Mouse (Mus musculus): ENCODE data around the gene Pln. TPM values are rescaled to one million over a fixed set of nuclear protein-coding genes. Genes with fewer than 3 reads are reported as not detected.
A peak's percentile ranks its signal among the peaks of the same experiment; 100 is the strongest.

The Pln gene
- polyA plus RNA-seq, 1 experiment from 2014 or later: 3.3 TPM

- WGBS: 37% methylated on average over 10 of the region's 10 CpGs
- no peak for TF ChIP-seq CTCF (IDR thresholded peaks at IDR 0.05; ENCODE audit: low read depth)
- peak; percentile 59 for DNase-seq
- no peaks in the 10 kb centered on the region for H3K27me3 ChIP-seq (ENCODE audit: insufficient read depth, low read length)
- H3K4me2 ChIP-seq: peak overlapping the region; percentile 29; the same call in 1 of the 2 replicates
- 0 out of 2 replicates have a peak, but pooled peaks have one; percentile 25 for ATAC-seq (ENCODE audit: insufficient read depth)
- no peak overlapping the region for H3K4me3 ChIP-seq (ENCODE audit: low read depth, low read length)
- peaks cover 7% of the 10 kb centered on the region; the same call in 1 of the 2 replicates for H3K36me3 ChIP-seq (ENCODE audit: insufficient read depth)
- 0 out of 2 replicates have a peak overlapping the region, but pooled peaks have one; percentile 30 for H3K27ac ChIP-seq (ENCODE audit: low read depth)
- H3K4me1 ChIP-seq (ENCODE audit: insufficient read depth): peaks cover 8% of the 10 kb centered on the region
- peak overlapping the region; percentile 3; the same call in 1 of the 2 replicates for H3K9ac ChIP-seq
- no peaks in the 10 kb centered on the region for H3K9me3 ChIP-seq (ENCODE audit: low read depth, low read length)
These were observed 6.4 kb downstream of the Pln start for GRCm38 (mm10) chr10:53343865-53344264.

DNA sequence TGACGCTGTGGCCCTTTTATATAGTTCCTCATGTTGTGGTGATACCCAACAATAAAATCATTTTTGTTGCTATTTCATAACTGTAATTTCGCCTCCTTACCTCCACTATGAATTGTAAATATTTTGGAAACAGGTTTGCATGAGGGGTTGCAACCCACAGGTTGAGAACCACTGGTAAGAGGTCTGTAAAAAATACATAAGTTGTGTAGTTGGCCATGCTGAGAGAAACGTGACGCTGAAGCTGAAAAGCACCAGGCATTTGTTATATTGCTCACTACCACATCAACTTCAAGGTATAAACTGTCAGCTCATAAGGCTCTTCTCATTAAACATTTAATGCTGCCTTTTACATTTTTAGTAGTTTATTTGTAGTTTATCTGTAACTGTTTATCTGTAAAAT, 8.0 kb downstream of the Pln start:
- Histone ChIP-seq H3K36me3 (ENCODE audit: insufficient read depth) (peaks cover 9% of the 10 kb centered on the region; the same call in 1 of the 2 replicates), H3K27ac (ENCODE audit: low read depth) (no peak overlapping the region), H3K27me3 (ENCODE audit: insufficient read depth, low read length) (no peaks in the 10 kb centered on the region), H3K9ac (no peak overlapping the region), H3K9me3 (ENCODE audit: low read depth, low read length) (no peaks in the 10 kb centered on the region), H3K4me3 (ENCODE audit: low read depth, low read length) (no peak overlapping the region), H3K4me2 (no peak overlapping the region), H3K4me1 (ENCODE audit: insufficient read depth) (peaks cover 8% of the 10 kb centered on the region)
- no peak for TF ChIP-seq CTCF (IDR thresholded peaks at IDR 0.05; ENCODE audit: low read depth)
- DNase-seq: no peak
- 89% methylated on average over 4 of the region's 4 CpGs for WGBS
- ATAC-seq (ENCODE audit: insufficient read depth): no peak

DNA sequence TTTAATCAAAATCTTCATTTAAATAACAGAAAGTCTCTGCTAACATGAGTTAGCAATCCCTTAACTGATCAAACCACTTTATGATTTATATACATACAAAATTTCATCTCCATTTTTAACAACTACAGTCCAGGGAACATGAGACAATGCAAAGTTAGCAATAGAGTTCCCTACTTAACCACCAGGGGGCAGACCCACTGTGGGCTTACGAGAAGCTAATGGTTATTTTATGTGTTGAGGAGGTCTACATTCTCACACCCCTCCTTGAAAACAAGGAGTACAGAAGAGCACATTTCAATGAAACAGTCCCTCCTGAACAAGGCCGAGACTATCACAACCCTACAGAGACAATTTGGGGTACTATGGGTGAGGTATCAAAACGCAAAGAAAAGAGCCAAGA, 9.0 kb downstream of the Pln start:
- Histone ChIP-seq H3K4me3 (ENCODE audit: low read depth, low read length) (no peak overlapping the region), H3K27me3 (ENCODE audit: insufficient read depth, low read length) (no peaks in the 10 kb centered on the region), H3K9me3 (ENCODE audit: low read depth, low read length) (no peaks in the 10 kb centered on the region), H3K4me2 (no peak overlapping the region), H3K36me3 (ENCODE audit: insufficient read depth) (peaks cover 9% of the 10 kb centered on the region; the same call in 1 of the 2 replicates), H3K4me1 (ENCODE audit: insufficient read depth) (peaks cover 8% of the 10 kb centered on the region), H3K27ac (ENCODE audit: low read depth) (no peak overlapping the region), H3K9ac (no peak overlapping the region)
- WGBS: 57% methylated on average over 3 of the region's 3 CpGs
- DNase-seq: peak; percentile 86
- no peak for ATAC-seq (ENCODE audit: insufficient read depth)
- TF ChIP-seq CTCF (IDR thresholded peaks at IDR 0.05; ENCODE audit: low read depth): peak; percentile 86

- Histone ChIP-seq H3K9ac (no peak overlapping the region), H3K4me1 (ENCODE audit: insufficient read depth) (peaks cover 8% of the 10 kb centered on the region), H3K27me3 (ENCODE audit: insufficient read depth, low read length) (no peaks in the 10 kb centered on the region), H3K27ac (ENCODE audit: low read depth) (no peak overlapping the region), H3K4me3 (ENCODE audit: low read depth, low read length) (no peak overlapping the region), H3K36me3 (ENCODE audit: insufficient read depth) (peaks cover 9% of the 10 kb centered on the region; the same call in 1 of the 2 replicates), H3K9me3 (ENCODE audit: low read depth, low read length) (no peaks in the 10 kb centered on the region), H3K4me2 (no peak overlapping the region)
- no peak for ATAC-seq (ENCODE audit: insufficient read depth)
- DNase-seq: no peak
- 85% methylated on average over 5 of the region's 5 CpGs for WGBS
- TF ChIP-seq CTCF (IDR thresholded peaks at IDR 0.05; ENCODE audit: low read depth): no peak
These were observed 9.4 kb downstream of the Pln start for GRCm38 (mm10) chr10:53346916-53347315.

DNA sequence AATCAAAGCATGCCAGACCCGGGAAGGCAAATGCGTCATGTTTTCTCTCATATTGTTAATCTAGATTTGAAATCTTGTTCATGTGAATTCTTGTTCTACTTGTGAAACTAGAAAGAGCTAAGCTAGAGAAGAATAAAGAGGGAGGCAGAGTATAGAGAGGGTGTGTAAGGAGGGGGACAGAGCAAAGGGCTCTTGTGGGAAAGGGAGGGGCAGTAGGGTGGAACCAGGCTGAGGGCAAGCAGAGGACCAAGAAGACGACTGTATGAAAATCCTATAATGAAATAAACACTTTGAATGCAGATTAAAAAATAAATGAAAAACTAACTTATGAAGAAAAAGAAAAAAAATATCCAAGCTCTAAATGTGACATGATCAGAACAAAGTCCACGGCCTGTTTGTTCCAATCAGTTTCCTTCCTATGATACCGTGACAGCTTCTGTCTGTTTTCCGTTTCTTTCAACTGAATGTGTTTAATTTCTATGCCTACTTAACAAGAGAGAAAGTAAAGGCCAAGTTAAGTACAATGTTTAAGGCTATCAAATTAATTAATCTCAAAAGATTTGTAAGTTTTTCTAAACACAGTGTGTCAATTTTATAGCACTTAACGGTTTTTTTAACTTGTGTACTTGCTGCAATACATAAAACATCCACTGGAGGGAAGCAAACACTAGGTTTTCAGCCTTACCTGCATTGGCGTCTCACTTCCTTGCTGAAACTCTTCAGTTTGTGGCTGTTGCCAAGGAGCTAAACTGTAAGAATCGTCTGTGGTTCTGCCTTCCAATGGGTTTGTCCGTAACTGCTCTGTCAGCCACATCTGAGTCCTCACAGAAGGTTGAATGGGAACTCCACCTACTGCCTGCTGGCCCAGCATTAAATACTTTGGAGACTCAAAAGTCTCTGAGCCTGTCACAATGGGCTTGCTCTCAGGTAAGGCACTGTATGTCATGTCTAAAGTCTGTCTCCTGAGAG, 10.6 kb downstream of the Pln start:
- Histone ChIP-seq H3K27me3 (ENCODE audit: insufficient read depth, low read length) (no peaks in the 10 kb centered on the region), H3K4me2 (no peak overlapping the region), H3K4me1 (ENCODE audit: insufficient read depth) (peaks cover 8% of the 10 kb centered on the region), H3K4me3 (ENCODE audit: low read depth, low read length) (no peak overlapping the region), H3K9ac (no peak overlapping the region), H3K36me3 (ENCODE audit: insufficient read depth) (peaks cover 9% of the 10 kb centered on the region; the same call in 1 of the 2 replicates), H3K27ac (ENCODE audit: low read depth) (no peak overlapping the region), H3K9me3 (ENCODE audit: low read depth, low read length) (no peaks in the 10 kb centered on the region)
- DNase-seq (peak; percentile 93), ATAC-seq (ENCODE audit: insufficient read depth) (peak; percentile 65; the same call in 1 of the 2 replicates)
- 54% methylated on average over 10 of the region's 10 CpGs for WGBS
- TF ChIP-seq CTCF (IDR thresholded peaks at IDR 0.05; ENCODE audit: low read depth): peak; percentile 81

DNA sequence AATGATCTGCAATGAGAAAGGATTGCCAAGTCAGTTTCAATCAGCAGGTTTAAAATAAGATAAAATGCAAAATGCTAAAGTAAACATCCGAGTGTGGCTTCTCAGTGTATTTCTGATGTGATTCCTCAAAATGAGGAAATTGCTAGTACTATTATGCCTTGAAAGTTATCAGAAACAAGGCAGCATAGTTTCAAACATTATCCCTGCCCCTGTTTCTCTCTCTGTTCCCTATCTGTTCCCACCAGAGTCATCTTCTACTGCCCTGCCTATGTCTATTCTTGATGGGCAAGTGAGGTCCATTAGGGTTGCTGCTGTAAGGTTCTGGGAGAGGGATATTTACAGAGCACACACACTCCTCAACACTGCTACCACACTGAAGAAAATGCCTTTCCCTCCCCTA, 11.8 kb downstream of the Pln start:
- TF ChIP-seq CTCF (IDR thresholded peaks at IDR 0.05; ENCODE audit: low read depth): no peak
- ATAC-seq (ENCODE audit: insufficient read depth): no peak

DNA sequence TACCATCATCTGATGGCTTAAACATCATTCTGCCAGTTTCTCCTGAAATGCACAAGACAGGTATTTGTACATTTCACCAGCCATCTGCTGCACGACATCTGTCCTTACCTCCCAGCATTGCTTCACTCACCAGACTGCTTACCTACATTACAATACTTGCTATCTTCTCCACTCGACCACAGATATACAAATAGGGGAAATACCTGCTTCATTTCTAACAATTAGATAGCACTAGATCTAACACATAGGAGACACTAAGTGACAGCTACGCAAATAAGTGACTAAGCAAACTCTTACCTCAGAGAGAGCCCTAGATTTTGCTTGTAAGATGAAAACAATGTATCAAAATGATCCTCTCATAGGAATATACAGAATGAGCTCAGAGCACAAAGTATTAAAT, 16.2 kb downstream of the Pln start:
- no peak overlapping the region for H3K4me2 ChIP-seq
- no peak for ATAC-seq (ENCODE audit: insufficient read depth)

More for the DNA sequence above, 11.8 kb downstream of the Pln start:
- Histone ChIP-seq H3K27ac (ENCODE audit: low read depth) (no peak overlapping the region), H3K4me3 (ENCODE audit: low read depth, low read length) (no peak overlapping the region), H3K4me1 (ENCODE audit: insufficient read depth) (no peaks in the 10 kb centered on the region; the same call in 1 of the 2 replicates), H3K4me2 (no peak overlapping the region), H3K9ac (no peak overlapping the region), H3K9me3 (ENCODE audit: low read depth, low read length) (no peaks in the 10 kb centered on the region), H3K27me3 (ENCODE audit: insufficient read depth, low read length) (no peaks in the 10 kb centered on the region), H3K36me3 (ENCODE audit: insufficient read depth) (peaks cover 9% of the 10 kb centered on the region; the same call in 1 of the 2 replicates)
- 74% methylated on average over 1 of the region's 1 CpGs for WGBS
- no peak for DNase-seq

More for the DNA sequence above, 16.2 kb downstream of the Pln start:
- no peak for DNase-seq
- H3K9ac ChIP-seq: no peak overlapping the region
- H3K36me3 ChIP-seq (ENCODE audit: insufficient read depth): peaks cover 15% of the 10 kb centered on the region
- no peak overlapping the region for H3K27ac ChIP-seq (ENCODE audit: low read depth)
- no peak for TF ChIP-seq CTCF (IDR thresholded peaks at IDR 0.05; ENCODE audit: low read depth)
- H3K27me3 ChIP-seq (ENCODE audit: insufficient read depth, low read length): no peaks in the 10 kb centered on the region
- no peaks in the 10 kb centered on the region for H3K4me1 ChIP-seq (ENCODE audit: insufficient read depth)
- H3K4me3 ChIP-seq (ENCODE audit: low read depth, low read length): no peak overlapping the region
- WGBS: 82% methylated on average over 3 of the region's 3 CpGs
- no peaks in the 10 kb centered on the region for H3K9me3 ChIP-seq (ENCODE audit: low read depth, low read length)
